Mouse (Mus musculus) T-cell, adult 2 months (primary cell): ENCODE measurements around the gene Ubr4.

Experiments used
- DNase-seq: peaks from one replicate; pipeline ENCODE4 v3.0.0; 2022; ENCODE audit warnings: low spot score

The Ubr4 gene

DNA sequence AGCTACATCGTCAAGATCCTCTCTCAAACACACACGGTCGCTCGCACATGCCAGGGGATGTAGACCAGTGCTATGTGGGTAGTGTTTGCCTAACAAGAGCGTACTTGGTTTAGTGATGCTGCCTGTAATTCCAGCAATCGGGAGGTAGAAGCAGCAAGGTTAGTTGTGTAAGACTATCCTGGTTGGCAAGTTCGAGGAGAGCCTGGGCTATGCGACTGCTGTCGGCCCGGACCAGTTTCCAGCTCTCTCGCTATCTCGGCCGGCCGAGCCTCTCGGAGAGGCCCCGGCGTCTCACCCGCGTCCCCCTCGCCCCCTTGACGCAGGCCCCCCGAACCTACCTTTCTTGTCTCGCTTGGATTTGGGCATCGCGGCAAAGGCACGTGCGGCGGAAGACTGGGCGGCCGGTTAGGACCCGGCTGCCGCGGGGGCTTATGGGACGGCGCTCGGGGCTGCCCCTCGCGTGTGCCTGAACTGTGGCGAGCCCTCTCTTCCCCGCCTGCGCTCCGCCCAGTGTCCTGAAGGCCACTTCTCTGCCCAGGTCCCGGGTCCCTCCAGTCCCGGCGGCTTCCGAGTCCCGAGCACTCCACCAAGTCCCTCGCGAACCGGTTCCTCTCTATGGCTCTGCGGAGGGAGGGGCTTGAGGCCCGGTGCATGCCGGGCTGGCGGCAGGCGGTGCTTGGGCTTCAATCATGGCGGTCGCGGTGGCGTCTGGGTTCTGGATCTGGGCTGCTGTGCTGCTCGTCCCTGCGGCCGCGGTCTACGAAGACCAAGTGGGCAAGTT is at the start of gene Ubr4, which contains the start of the genes Mrto4 and Emc1:
TSS of gene Ubr4 (plus strand) at position 679 of the 781 bp plus-strand sequence.
TSS of gene Mrto4 (minus strand) at position 646 of the 781 bp plus-strand sequence.
TSS of gene Emc1 (plus strand) at position 657 of the 781 bp plus-strand sequence.
- DNase-seq, result peak; percentile 83

DNA sequence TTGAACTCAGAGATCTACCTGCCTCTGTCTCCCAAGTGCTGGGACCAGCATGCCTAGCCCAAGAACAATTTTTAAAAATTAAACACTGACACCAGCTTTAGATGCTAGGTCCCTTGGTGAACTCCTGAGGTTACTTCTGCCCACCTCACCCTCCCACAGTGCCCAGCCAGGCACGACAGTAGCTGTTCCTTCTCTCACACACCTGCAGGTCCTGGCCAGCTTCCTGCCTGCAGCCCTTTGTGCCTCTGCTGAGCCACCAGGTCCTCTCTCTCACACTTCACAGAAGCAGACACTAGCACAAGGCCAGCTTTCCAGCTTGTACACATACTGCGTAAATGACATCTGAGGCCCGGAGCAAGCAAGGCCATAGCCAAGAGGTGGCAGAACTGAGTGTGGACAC is 46.9 kb upstream of the Ubr4 start:
- no peak for DNase-seq

DNA sequence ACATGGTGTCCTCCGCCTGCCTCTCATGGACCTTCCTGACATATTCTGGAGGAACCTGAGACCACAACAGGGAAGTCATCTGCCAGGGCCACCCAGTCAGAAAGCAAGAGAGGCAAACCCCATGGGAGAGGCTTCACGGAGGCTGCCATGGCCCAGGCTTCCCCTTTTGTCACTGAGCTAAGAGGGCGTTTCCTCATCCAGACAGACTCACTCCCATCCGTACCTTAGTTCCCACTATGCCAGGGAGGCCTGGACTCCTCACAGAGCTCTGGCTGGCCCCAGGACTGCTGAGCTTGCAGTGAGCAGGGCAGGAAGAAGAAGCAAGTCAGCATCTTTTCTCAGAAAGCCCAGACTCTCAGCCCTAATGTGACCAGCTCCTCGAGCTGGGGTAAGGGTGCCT is 44.5 kb upstream of the Ubr4 start:
- no peak for DNase-seq

DNA sequence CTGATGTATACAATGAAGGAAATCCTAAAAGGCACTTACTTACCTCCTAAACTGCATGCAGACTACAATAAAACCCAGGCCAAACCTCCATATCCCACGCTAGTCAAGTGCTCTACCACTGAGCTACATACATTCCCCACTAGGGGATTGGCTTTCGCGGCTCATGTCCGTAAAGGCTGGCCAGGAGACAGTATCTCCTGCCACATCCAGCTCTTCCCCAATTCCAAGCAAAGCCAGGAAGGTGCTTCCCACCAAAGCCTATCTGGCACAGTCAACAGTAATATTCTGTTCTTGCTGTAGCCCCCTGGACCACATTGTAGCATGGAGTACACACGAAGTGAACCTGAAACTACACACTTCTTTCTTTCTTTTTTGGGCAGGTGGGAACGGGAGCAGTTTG is 42.8 kb upstream of the Ubr4 start:
- no peak for DNase-seq

DNA sequence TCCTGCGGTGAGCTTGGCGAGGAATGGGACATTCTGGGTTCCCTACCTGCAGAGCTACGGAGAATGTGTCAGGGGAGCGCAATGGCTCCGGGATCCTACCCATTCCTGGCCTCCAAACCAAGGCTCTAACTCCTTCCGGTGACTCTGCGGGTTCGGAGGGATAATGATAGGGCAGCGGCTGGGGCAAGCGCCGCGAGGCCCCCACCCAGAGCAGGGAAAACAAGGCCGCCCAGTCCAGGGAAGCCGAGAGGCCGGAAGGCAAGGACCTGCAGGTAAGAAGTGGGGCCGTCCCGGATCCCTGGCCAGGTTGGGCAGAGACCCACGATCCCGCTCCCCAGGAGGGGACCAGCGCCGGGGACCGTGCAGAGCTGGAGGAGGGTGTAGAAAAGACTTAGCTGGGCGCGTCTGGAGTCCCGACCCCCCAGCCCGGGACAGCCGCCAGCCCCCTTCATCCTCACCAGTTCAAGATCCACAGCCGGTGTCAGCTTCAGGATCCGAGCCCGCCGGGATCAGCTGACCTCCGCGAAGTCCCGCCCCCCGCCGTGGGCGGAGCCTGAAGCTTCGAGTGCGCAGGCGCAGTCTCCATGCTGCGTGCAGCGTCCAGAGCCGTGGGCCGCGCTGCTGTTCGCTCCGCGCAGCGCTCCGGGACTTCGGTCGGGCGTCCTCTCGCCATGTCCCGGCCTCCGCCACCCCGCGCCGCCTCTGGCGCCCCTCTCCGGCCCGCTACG is 42.1 kb upstream of the Ubr4 start, which contains the start of the genes Pqlc2 and Akr7a5:
TSS of gene Pqlc2 (minus strand) at position 538 of the 728 bp plus-strand sequence.
TSS of gene Akr7a5 (plus strand) at position 574 of the 728 bp plus-strand sequence.
- peak; percentile 93 for DNase-seq

DNA sequence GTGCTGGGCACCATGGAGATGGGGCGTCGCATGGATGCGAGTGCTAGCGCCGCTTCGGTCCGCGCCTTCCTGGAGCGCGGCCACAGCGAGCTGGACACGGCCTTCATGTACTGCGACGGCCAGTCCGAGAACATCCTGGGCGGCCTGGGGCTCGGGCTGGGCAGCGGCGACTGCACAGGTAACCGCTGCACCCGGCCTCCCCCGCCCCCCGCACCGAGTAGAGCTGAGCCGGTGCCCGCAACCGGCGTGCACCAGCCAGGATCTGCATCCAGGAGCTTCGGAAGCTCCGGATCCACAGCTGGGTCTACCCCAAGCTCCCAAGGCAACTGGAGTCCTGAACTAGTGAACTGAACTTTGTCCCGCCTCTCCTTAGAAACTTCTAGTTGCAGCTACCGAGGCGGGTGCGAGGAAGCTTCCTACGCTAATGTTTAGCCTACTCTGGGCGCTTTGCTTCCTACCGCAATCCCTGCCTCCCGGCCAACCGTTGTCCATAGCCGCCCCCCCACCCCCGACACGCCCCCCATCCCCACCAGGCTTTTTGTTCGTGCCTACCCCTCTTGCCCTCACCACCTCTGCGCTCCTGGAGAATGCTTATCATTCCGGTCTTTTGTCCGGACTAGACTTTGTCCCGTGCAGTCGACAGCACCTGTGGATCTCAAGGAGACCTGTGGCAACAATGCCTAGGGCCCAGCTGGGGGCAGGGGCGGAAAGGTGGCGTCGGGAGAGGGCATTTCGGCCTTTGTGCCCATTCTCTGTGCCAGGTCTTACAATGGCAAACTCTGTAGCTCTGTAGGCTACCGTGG is 41.3 kb upstream of the Ubr4 start:
- DNase-seq, result no peak

DNA sequence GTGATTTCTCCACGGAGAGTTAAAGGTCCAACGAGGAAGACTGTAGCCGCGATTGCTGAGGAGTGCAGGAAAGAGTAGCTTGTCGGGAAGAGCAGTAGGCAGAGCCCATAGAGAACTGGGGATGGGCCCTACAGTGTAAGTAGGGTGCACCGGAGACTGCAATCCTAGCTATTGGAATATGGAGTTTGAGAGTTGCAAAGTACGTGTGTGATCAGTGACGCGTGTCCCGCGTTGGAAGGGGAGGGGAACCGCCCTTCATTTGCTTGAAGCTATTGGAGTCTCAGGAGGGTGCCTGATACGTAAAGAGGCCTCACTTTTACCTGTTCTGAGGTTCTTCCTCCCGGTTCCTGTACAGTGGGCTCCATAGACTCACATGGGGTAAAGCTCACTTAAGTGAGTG is 40.7 kb upstream of the Ubr4 start:
- no peak for DNase-seq

DNA sequence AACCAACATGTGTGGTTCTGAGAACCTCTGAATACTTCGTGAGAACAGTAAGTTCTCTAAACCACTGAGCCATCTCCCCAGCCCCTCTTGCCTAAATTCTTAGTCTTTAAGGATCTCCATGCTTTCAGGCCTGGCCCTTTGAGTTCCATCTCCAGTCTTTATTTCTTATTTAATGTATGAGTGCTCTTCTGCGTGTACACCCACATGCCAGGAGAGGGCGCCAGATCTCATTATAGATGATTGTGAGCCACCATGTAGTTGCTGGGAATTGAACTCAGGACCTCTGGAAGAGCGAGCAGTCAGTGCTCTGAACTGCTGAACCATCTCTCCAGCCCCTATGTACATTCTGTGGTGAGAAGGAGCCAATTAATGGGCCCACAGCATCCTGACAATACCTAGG is 39.8 kb upstream of the Ubr4 start:
- peak; percentile 60 for DNase-seq

DNA sequence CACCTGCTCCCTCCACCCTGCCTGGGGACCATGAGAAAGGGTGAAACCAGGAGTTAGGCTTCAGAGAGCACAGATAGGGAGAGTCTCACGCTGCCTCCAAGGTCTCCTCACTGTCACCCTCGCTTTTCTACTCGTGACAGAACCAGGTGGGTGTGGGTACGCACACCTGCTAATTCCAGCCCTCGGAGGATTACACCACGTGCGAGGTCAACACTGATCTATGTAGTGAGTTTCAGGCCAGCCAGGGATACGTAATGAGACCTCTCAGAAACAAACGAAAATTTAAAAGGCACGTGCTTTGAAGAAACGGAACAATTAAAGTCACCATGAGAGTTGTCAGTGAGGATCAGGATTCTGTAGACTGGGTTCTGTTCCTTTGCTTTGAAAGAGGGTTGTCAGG is 34.0 kb upstream of the Ubr4 start:
- DNase-seq, result no peak

DNA sequence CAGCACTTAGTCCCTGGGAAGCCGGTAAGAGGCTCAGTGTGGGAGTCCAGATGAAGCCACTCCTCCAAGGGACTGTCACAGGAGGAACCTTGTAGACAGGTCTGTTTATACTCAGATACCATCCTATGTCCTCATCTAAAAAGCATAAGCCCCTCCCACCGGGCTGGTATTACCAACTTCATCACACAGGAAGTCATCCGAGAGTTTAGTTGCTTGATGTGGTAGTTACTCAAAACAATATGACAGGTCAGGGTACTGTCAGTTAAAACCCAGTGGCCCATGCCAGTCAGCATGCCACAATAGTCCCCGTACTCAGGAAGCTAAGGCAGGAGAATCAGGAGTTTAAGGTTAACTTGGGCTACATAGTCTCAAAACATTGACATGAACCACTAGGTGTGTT is 32.7 kb upstream of the Ubr4 start:
- DNase-seq, result peak; percentile 49

DNA sequence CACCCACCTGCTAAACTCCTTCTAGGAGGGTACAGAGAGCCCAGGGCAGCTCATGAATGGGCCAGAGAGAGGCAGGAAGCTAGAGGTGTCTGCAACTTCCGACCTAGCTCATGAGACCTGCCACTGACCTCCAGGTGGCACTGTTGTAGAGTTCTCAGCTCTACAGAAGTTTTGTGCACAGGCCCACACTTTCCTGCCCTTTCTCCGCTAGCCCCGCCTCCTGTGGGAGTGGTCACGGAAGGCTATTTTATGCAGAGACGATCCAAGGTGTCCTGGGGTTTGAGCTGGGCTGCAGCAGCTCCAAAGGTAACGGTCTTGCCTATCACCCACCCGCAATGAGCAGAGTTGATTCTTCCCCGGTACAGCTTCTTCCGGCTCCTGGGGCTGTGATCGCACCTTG is 21.8 kb upstream of the Ubr4 start:
- peak; percentile 82 for DNase-seq

DNA sequence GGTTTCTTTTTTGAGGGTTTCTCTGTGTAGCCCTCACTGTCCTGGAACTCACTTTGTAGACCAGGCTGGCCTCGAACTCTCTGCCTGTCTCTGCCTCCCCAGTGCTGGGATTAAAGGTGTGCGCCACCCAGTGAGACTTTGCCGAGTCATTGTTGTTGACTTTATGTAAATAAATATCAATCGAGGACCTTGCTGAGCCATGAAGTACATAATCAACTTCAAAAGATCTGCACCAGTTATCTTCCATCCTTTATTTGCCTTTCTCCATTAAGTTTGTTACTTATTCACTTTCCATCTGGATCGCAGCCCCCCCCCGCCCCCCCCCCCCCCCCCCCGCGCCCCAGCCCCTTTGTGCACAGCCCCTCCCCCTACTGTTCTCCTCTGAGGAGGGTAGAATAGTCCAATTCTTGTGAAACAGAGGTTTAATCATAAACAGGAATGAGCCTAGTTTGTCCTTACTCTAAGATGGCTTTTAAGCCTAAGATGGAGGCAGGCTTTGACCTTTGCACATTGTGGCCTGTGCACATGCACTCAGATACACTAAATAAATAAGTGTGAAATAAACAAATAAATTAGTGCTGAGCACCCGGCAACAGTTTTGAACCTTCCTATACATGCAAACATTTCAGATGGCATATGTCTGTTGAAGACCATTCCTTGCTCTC is 17.6 kb upstream of the Ubr4 start:
- DNase-seq, result no peak

DNA sequence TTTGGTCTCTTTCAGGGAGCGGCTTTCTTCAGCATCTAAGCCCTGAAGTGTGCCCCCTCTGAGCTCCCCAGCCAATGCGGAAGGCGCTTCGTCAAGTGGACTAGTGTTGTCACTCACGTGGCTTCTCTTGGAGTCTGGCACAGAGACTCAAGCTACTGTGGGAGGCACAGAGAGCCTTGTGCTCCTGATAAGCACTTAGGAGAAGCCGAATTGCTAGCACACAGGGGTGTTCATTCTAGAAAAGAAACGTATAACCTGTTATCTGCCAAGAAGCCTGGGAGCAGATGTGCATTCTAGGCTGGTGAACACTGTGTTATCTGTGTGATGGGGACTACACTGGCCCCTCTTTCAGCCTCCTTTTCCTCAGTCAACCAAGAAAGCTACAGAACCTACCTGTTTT is 16.9 kb upstream of the Ubr4 start:
- DNase-seq, result no peak

DNA sequence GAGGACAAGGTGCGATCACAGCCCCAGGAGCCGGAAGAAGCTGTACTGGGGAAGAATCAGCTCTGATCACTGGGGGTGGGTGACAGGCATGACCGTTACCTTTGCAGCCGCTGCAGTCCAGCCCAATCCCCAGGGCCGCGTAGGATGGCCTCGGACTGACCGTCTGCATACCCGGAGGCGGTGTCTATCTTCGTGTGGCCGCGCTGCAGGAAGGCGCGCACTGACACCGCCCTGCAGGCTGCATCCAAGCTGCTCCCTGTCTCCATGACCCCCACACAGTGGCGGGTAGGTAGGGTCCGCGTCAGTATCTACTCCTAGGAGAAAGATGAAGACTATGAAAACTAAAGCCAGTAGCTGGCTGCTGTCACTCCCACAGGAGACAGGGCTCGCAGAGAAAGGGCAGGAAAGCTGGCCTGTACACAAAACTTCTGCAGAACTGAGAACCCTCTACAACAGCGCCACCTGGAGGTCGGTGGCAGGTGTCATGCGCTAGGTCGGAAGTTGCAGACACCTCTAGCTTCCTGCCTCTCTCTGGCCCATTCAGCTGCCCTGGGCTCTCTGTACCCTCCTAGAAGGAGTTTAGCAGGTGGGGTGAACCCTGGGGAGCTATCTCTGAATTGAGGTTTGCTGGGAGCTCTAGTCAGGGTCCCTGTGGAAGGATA is 15.5 kb upstream of the Ubr4 start:
- peak; percentile 75 for DNase-seq

DNA sequence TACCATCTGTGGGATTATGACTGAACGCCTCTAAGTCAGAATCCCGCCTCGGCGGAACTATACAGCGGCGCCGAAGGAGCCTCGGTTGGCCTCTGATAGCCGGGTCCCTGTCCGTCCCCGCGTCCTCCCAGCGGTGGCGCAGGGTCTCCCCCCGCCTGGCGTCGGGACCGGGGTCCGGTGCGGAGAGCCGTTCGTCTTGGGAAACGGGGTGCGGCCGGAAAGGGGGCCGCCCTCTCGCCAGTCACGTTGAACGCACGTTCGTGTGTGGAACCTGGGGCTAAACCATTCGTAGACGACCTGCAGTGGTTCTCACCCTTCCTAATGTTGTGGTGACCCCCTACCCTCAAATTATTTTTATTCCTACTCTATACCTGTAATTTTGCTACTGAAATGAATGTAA is 14.3 kb upstream of the Ubr4 start:
- DNase-seq, result no peak

DNA sequence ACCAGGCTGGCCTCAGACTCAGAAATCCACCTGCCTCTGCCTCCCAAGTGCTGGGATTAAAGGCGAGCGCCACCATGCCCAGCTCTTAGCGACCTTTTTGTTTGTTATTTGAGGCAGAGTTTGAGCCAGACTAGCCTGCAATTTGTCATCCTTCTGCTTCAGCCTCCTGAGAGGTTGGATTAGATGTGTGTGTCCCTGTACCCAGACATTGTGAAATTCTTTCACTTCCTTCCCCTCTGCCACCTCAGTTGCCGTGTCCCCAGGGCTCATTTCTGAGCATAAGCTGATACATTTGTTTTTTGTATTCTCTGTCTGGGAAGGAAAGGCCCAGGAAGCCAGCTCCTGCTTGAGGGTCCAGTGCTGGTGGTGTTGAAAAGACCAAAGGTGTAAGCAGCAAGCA is 11.6 kb upstream of the Ubr4 start:
- no peak for DNase-seq

DNA sequence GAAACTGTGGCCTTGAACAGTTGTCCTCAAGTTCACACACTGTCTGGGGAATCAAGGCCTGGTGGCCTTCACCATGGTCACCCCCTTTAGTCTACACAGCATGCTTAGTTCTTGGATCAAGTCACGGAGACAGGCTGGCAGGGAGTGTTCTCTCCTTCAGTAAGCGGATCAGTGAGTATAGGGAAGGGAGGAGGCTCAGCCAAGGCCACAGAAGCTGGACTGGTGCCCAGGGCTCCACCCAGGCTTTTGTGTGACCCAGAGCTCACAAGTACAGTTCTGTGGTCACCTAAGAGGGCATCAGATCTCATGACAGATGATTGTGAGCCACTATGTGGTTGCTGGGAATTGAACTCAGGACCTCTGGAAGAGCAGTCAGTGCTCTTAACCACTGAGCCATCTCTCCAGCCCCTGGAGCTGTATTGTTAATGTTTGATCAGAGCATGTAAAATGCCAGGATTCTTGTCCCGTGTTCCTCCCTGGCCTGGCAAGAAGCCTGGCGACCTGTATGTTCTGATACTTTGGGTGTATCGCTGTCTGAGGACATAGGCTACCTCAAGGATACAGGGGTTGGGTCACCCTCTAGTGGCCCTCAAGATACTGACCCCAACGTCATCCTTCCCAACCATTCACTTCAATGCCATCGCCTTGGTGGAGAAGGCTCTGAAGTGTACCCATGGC is 10.7 kb upstream of the Ubr4 start:
- DNase-seq, result no peak

DNA sequence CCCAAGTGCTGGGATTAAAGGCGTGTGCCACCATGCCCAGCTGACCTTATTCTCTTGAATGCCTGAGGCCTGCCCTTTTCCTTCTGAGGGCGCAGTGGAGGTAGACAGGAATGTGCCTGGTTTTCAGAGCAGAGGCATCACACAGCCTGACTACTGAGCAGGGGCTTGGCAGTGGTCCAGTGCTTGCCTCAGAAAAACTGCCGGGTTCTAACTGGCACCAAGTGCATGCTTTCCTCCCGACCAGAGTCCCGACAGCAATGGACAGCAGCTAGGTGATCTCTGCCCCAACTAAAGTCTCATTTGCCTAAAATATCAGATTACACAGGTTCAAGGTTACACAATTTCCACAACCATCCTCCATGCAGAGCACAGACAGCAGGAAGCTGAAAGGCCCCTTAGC is 8.7 kb upstream of the Ubr4 start:
- no peak for DNase-seq

DNA sequence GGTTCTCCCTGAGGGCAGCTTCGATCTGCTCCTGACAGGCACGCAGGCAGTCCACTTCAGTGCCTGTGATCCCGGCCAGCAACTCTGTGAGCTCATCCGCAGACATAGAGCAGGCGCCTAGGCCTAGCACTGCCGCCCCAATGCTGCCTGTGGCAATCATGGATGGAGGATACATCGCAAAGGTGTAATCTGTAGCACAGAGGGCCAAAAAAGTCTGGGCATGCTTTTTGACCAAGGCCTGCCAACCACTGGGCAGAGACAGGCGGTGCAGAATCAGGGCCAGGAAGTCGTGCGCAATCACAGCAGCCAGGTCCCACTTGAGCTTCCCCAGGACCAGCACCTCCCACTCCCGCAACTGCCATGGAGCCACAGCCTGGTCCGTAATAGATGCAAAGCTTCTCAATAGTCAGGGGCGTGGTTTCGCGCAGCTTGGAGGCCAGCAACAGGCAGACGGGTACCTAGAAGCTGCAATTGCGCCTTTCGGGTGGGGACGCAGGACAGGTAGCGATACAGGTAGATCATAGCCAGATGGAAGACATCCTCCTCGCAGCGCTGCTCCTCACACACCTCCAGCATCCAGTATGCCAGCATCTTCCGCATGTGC is 6.9 kb upstream of the Ubr4 start:
- no peak for DNase-seq

DNA sequence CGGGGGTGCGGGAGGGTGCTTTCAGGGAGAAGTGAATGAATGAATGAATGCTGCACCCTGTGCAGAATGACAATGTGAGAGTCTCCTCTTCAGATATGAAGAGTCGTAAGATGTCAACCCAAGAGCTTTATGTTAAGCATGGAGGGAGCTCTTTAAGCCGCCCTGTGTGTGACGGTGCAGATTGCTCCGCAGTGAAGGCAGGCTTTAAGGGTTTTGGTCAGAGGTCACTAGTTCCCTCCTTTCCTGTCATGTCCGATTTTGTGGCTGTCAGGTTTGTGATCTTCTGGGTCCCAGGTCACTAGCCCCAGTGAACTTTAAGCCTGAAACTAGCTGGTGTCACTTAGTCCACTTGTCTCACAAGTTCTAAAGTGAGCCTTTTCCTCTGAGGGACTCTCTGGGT is 423 bp downstream of the Ubr4 start:
- DNase-seq, result no peak
